Mouse (Mus musculus) olfactory bulb, adult 2 months (tissue): Measurements from ENCODE around the gene Zcchc2.

Experiments
- CTCF ChIP-seq: fragments of 200-500 bp; IDR thresholded peaks from 2 replicates; pipeline ENCODE4 v1.5.1; 2012; ENCODE audit warnings: low read depth, mild to moderate bottlenecking, low read length, moderate library complexity; ENCODE audit not compliant: insufficient read depth
- POLR2A ChIP-seq: fragments of 200-500 bp; IDR thresholded peaks from 2 replicates; pipeline ENCODE4 v1.6.1; 2012; ENCODE audit warnings: mild to moderate bottlenecking, low read depth, low read length, moderate library complexity; ENCODE audit not compliant: insufficient read depth

DNA sequence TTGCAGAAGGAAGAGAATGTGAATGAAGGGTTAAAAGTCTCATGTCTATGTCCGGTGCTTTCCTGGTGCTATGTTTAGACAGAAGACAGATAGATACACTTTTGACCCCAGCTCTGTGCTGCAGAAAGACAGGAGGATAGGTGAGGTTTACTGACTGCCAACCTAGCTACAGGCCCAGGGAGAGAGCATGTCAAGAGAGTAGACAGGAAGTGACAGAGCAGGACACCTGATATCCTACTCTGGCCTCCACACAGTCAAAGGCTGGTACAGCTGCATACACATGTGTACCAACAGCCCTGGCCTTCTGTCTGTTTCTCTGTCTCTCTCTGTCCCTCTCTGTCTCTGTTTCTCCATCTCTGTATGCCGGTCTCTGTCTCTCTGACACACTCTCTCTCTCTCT is 16.2 kb upstream of the Zcchc2 start:
- TF ChIP-seq CTCF (no peak), POLR2A (no peak)
